Mouse (Mus musculus) 3T3-L1 (cell line): ENCODE results near the gene Themis.

Source experiments
- DNase-seq: peaks from one replicate; pipeline ENCODE4 v3.0.0-alpha.2; 2015; ENCODE audit warnings: low read depth, low spot score

Gene Themis

GRCm38 (mm10) chr10:28805160-28805559 is 137.0 kb downstream of the Themis start:
- DNase-seq = no peak

GRCm38 (mm10) chr10:28811928-28812570 is 143.9 kb downstream of the Themis start:
- no peak for DNase-seq

GRCm38 (mm10) chr10:28812571-28812936 is 144.4 kb downstream of the Themis start:
- no peak for DNase-seq

- DNase-seq = no peak
Observed at GRCm38 (mm10) chr10:28816160-28816559, 148.0 kb downstream of the Themis start.

- no peak for DNase-seq
Observed at GRCm38 (mm10) chr10:28822320-28822719, 154.2 kb downstream of the Themis start.

GRCm38 (mm10) chr10:28842605-28843004 is 174.4 kb downstream of the Themis start:
- no peak for DNase-seq

- DNase-seq = peak; percentile 85
Observed at GRCm38 (mm10) chr10:28843755-28844717, 175.9 kb downstream of the Themis start.

- DNase-seq = no peak
Observed at GRCm38 (mm10) chr10:28856154-28856553, 188.0 kb downstream of the Themis start.

- DNase-seq = no peak
Observed at GRCm38 (mm10) chr10:28870580-28871354, 202.6 kb downstream of the Themis start.

GRCm38 (mm10) chr10:28874605-28875004 is 206.4 kb downstream of the Themis start:
- DNase-seq = no peak

GRCm38 (mm10) chr10:28887643-28888042 is 219.5 kb downstream of the Themis start:
- DNase-seq = no peak

- no peak for DNase-seq
Observed at GRCm38 (mm10) chr10:28890886-28891285, 222.7 kb downstream of the Themis start.

- DNase-seq = peak; percentile 42
Observed at GRCm38 (mm10) chr10:28898351-28898750, 230.2 kb downstream of the Themis start.
